Mouse (Mus musculus) CH12.LX (cell line): ENCODE results near the gene Uvrag. TPM values are rescaled to one million over a fixed set of nuclear protein-coding genes. Genes with fewer than 3 reads are reported as not detected.

Experiments
- DNase-seq: peaks from one replicate; pipeline ENCODE4 v3.0.0-alpha.2; 2013; ENCODE audit errors: extremely low read depth
- H3K27ac ChIP-seq: 2 replicates; pipeline ENCODE4 v1.5.1; 2012; ENCODE audit warnings: low read depth, mild to moderate bottlenecking, control low read depth, moderate library complexity; ENCODE audit not compliant: insufficient read depth
- H3K27me3 ChIP-seq: replicated peaks from 2 replicates; pipeline ENCODE3; 2012; ENCODE audit warnings: inconsistent platforms
- H3K36me3 ChIP-seq, 2 experiments: replicated peaks in 1 of 2; 2 replicates each; pipeline versions ENCODE3 to v1.6.1; 2012; ENCODE audit warnings: inconsistent platforms in 1 of 2, low read length in 1 of 2, mild to moderate bottlenecking in 1 of 2, mixed read lengths in 1 of 2, moderate library complexity in 1 of 2; ENCODE audit not compliant: control insufficient read depth in 1 of 2, insufficient read depth in 1 of 2
- H3K4me1 ChIP-seq, 2 experiments: 2 replicates each; pipeline ENCODE4 v1.6.1; 2012; ENCODE audit warnings: inconsistent platforms in 1 of 2, moderate library complexity in 1 of 2; ENCODE audit not compliant: insufficient read depth in 2 of 2, control insufficient read depth in 1 of 2
- H3K4me2 ChIP-seq: 2 replicates; pipeline ENCODE4 v1.6.1; 2012; ENCODE audit warnings: low read depth, mild to moderate bottlenecking, control low read depth; ENCODE audit not compliant: poor library complexity, insufficient read depth, severe bottlenecking
- H3K4me3 ChIP-seq, 3 experiments: fragments of 150-350 bp in 1 of 3; sonication (generic) in 1 of 3; replicated peaks in 1 of 3; 2 replicates each; pipeline versions ENCODE3 to v1.5.1; 2011 to 2012; ENCODE audit warnings: low read depth in 2 of 3, low read length in 2 of 3, mild to moderate bottlenecking in 2 of 3, moderate library complexity in 2 of 3, control low read depth in 1 of 3, improper control_type of control experiment in 1 of 3, inconsistent platforms in 1 of 3, mixed read lengths in 1 of 3; ENCODE audit not compliant: poor library complexity in 1 of 3
- H3K79me2 ChIP-seq: replicated peaks from 2 replicates; pipeline ENCODE4 v1.6.1; 2012; ENCODE audit warnings: mild to moderate bottlenecking, moderate library complexity; ENCODE audit not compliant: control insufficient read depth, poor library complexity, insufficient read depth, severe bottlenecking; ENCODE audit errors: extremely low read depth
- H3K9ac ChIP-seq: 2 replicates; pipeline ENCODE4 v1.6.1; 2012; ENCODE audit warnings: low read depth, mild to moderate bottlenecking, control low read depth, moderate library complexity; ENCODE audit not compliant: insufficient read depth
- H3K9me3 ChIP-seq: replicated peaks from 2 replicates; pipeline ENCODE3; 2012; ENCODE audit warnings: low read length, inconsistent platforms, mixed read lengths
- BHLHE40 ChIP-seq: IDR thresholded peaks from 2 replicates; pipeline ENCODE4 v1.6.1; 2011; ENCODE audit warnings: mild to moderate bottlenecking, low read depth, low read length, improper control_type of control experiment
- CHD1 ChIP-seq: IDR thresholded peaks from 2 replicates; pipeline ENCODE4 v1.6.1; 2012; ENCODE audit warnings: low read depth, low read length, improper control_type of control experiment, inconsistent platforms
- CHD2 ChIP-seq: IDR thresholded peaks from 2 replicates; pipeline ENCODE4 v1.6.1; 2011; ENCODE audit warnings: low read length, improper control_type of control experiment
- E2F4 ChIP-seq: IDR thresholded peaks from 2 replicates; pipeline ENCODE4 v1.6.1; 2011; ENCODE audit warnings: low read depth, low read length, improper control_type of control experiment; ENCODE audit not compliant: insufficient replicate concordance
- ELF1 ChIP-seq: IDR thresholded peaks from 2 replicates; pipeline ENCODE4 v1.6.1; 2014; ENCODE audit warnings: low read depth, mild to moderate bottlenecking, inconsistent platforms, low read length, improper control_type of control experiment
- EP300 ChIP-seq: IDR thresholded peaks from 2 replicates; pipeline ENCODE4 v1.6.1; 2011; ENCODE audit warnings: low read length, improper control_type of control experiment
- GABPA ChIP-seq: IDR thresholded peaks from 2 replicates; pipeline ENCODE4 v1.6.1; 2012; ENCODE audit warnings: low read depth, low read length, improper control_type of control experiment, inconsistent platforms; ENCODE audit not compliant: insufficient replicate concordance
- HCFC1 ChIP-seq: IDR thresholded peaks from 2 replicates; pipeline ENCODE4 v1.6.1; 2012; ENCODE audit warnings: low read depth, mild to moderate bottlenecking, inconsistent platforms, low read length, improper control_type of control experiment
- IRF4 ChIP-seq: IDR thresholded peaks from 2 replicates; pipeline ENCODE4 v1.6.1; 2014; ENCODE audit warnings: low read depth, mild to moderate bottlenecking, inconsistent platforms, low read length, improper control_type of control experiment
- JUN ChIP-seq: IDR thresholded peaks from 2 replicates; pipeline ENCODE4 v1.6.1; 2011; ENCODE audit warnings: low read depth, mild to moderate bottlenecking, low read length, improper control_type of control experiment, moderate library complexity; ENCODE audit not compliant: insufficient read depth
- JUND ChIP-seq: conservative IDR thresholded peaks from 2 replicates; pipeline ENCODE4 v1.6.1; 2011; ENCODE audit warnings: low read depth, low read length, improper control_type of control experiment
- MAFK ChIP-seq: IDR thresholded peaks from 2 replicates; pipeline ENCODE4 v1.6.1; 2011; ENCODE audit warnings: low read length, improper control_type of control experiment; ENCODE audit not compliant: insufficient replicate concordance
- MAZ ChIP-seq: IDR thresholded peaks from 2 replicates; pipeline ENCODE4 v1.6.1; 2012; ENCODE audit warnings: low read depth, mild to moderate bottlenecking, inconsistent platforms, low read length, improper control_type of control experiment, moderate library complexity
- MEF2A ChIP-seq: IDR thresholded peaks from 2 replicates; pipeline ENCODE4 v1.6.1; 2014; ENCODE audit warnings: low read depth, mild to moderate bottlenecking, inconsistent platforms, low read length, improper control_type of control experiment, borderline replicate concordance
- MYC ChIP-seq: IDR thresholded peaks from 2 replicates; pipeline ENCODE4 v1.6.1; 2011; ENCODE audit warnings: low read depth, mild to moderate bottlenecking, improper control_type of control experiment, low read length
- NELFE ChIP-seq: IDR thresholded peaks from 2 replicates; pipeline ENCODE4 v1.6.1; 2011; ENCODE audit warnings: low read depth, low read length, improper control_type of control experiment
- POLR2A ChIP-seq: IDR thresholded peaks from 2 replicates; pipeline ENCODE4 v1.6.1; 2011; ENCODE audit warnings: low read depth, mild to moderate bottlenecking, improper control_type of control experiment, low read length
- POLR2AphosphoS2 ChIP-seq: IDR thresholded peaks from 2 replicates; pipeline ENCODE4 v1.6.1; 2011; ENCODE audit warnings: low read depth, low read length, improper control_type of control experiment
- RAD21 ChIP-seq: IDR thresholded peaks from 2 replicates; pipeline ENCODE4 v1.6.1; 2011; ENCODE audit warnings: low read depth, mild to moderate bottlenecking, low read length, improper control_type of control experiment, moderate library complexity
- RCOR1 ChIP-seq: conservative IDR thresholded peaks from 2 replicates; pipeline ENCODE4 v1.6.1; 2012; ENCODE audit warnings: low read depth, mild to moderate bottlenecking, inconsistent platforms, low read length, improper control_type of control experiment
- SIN3A ChIP-seq: IDR thresholded peaks from 2 replicates; pipeline ENCODE4 v1.6.1; 2012; ENCODE audit warnings: low read length, improper control_type of control experiment, inconsistent platforms
- SMC3 ChIP-seq: IDR thresholded peaks from 2 replicates; pipeline ENCODE4 v1.6.1; 2011; ENCODE audit warnings: low read depth, low read length, improper control_type of control experiment
- TCF12 ChIP-seq: IDR thresholded peaks from 2 replicates; pipeline ENCODE4 v1.6.1; 2014; ENCODE audit warnings: low read depth, mild to moderate bottlenecking, inconsistent platforms, low read length, improper control_type of control experiment
- ZC3H11A ChIP-seq: IDR thresholded peaks from 2 replicates; pipeline ENCODE4 v1.6.1; 2012; ENCODE audit warnings: low read depth, mild to moderate bottlenecking, inconsistent platforms, low read length, improper control_type of control experiment
- ZKSCAN1 ChIP-seq: IDR thresholded peaks from 2 replicates; pipeline ENCODE4 v1.6.1; 2012; ENCODE audit warnings: low read depth, inconsistent platforms, low read length, improper control_type of control experiment, borderline replicate concordance
- dilution Hi-C: fragments of 300-500 bp; cut with MboI; formaldehyde crosslinking; loops from 2 replicates; pipeline ENCODE4 v1.14.3; 2020; ENCODE audit warnings: low sequenced_read_pairs; ENCODE audit not compliant: extremely low pct_unique_long_range_greater_than_20kb, extremely low pct_ligation_motif_present
- in situ Hi-C: fragments of 300-500 bp; cut with MboI; formaldehyde crosslinking; loops from 3 replicates; pipeline ENCODE4 v1.14.3; 2019; ENCODE audit warnings: low sequenced_read_pairs, low pct_ligation_motif_present, low pct_unique_long_range_greater_than_20kb, mixed read lengths
- polyA plus RNA-seq: library from polyadenylated mRNA; unstranded; fragments of >175 nt; gene quantifications from 2 replicates; pipeline ENCODE4 v1.2.1, GENCODE M21; 2012; ENCODE audit warnings: low read depth; ENCODE audit not compliant: insufficient read length
- total RNA-seq, 2 experiments: library from RNA; depleted of rRNA; stranded (reverse); fragments of 300-350 nt in 1 of 2; fragments of >200 nt in 1 of 2; gene quantifications; 2 replicates each; pipeline ENCODE4 v1.2.3; 2012 to 2014

The Uvrag gene
- total and polyA plus RNA-seq, 3 experiments: 20.6 to 47.4 (median 37.5) TPM

DNA sequence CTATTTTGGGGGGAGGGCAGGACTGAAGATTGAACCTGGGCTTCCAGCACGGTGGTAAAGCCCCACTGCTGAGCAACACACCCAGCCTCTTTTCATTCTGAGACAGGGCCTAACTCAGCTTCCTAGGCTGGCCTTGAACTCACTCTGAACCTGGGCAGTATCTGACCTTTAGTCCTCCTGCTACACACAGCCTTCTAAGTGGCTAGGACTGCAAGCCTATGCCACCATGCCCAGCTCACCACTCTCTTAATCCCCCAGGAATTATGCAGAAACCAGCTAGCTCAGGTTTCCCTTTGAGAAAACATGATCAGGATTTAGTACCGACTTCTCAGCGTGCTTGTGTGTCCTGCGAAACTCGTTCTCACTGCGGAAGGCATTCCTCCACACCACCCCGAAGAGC, 53.4 kb downstream of the Uvrag start:
- Histone ChIP-seq H3K4me1 (peaks cover 8 to 31% of the 10 kb centered on the region in 2 experiments; a peak in 3 of 4 replicates), H3K4me2 (no peak overlapping the region), H3K27ac (no peak overlapping the region), H3K9me3 (no peaks in the 10 kb centered on the region), H3K4me3 (no peak overlapping the region), H3K27me3 (no peaks in the 10 kb centered on the region), H3K79me2 (no peaks in the 10 kb centered on the region), H3K36me3 (peaks cover 4 to 80% of the 10 kb centered on the region in 2 experiments), H3K9ac (no peak overlapping the region)
- TF ChIP-seq ZKSCAN1 (no peak), TCF12 (no peak), MEF2A (no peak), MAFK (no peak), RCOR1 (no peak), GABPA (no peak), CHD1 (no peak), SIN3A (no peak), MAZ (no peak), NELFE (no peak), POLR2AphosphoS2 (no peak), HCFC1 (no peak), MYC (no peak), RAD21 (no peak), E2F4 (no peak), JUN (no peak), CHD2 (no peak), POLR2A (no peak), BHLHE40 (no peak)
- in situ Hi-C loops (loop anchor here (10.0 kb wide), 1 partner anchor 343 kb away; no protein-coding TSS in a partner anchor), dilution Hi-C loops (no loop called here)
- DNase-seq: no peak

- in situ Hi-C loops (loop anchor here (10.0 kb wide), 1 partner anchor 342 kb away; no protein-coding TSS in a partner anchor), dilution Hi-C loops (no loop called here)
- no peak overlapping the region for H3K27ac ChIP-seq
- H3K79me2 ChIP-seq: no peaks in the 10 kb centered on the region
- H3K4me2 ChIP-seq: no peak overlapping the region
- TF ChIP-seq JUND (no peak), ELF1 (no peak), POLR2AphosphoS2 (no peak), EP300 (peak; percentile 55), IRF4 (peak; percentile 79), SMC3 (no peak), NELFE (no peak), JUN (no peak), ZC3H11A (no peak), E2F4 (no peak)
- peak; percentile 63 for DNase-seq
- no peak overlapping the region for H3K9ac ChIP-seq
- H3K36me3 ChIP-seq: peaks cover 0 to 78% of the 10 kb centered on the region in 2 experiments
- H3K4me1 ChIP-seq: peaks cover 8 to 31% of the 10 kb centered on the region in 2 experiments; a peak in 3 of 4 replicates
- H3K9me3 ChIP-seq: no peaks in the 10 kb centered on the region
- no peaks in the 10 kb centered on the region for H3K27me3 ChIP-seq
- H3K4me3 ChIP-seq: no peak overlapping the region
These were observed 54.1 kb downstream of the Uvrag start for GRCm38 (mm10) chr7:99086646-99087443.
